Mouse (Mus musculus) lung, postnatal 0 days (tissue): ENCODE measurements around the gene Trpm8.

ENCODE experiments used
- CTCF ChIP-seq: IDR thresholded peaks from 2 replicates; pipeline ENCODE4 v1.5.1; 2016; ENCODE audit warnings: antibody characterized with exemption, mild to moderate bottlenecking
- EP300 ChIP-seq: IDR thresholded peaks from 2 replicates; pipeline ENCODE4 v1.6.1; 2016; ENCODE audit warnings: antibody characterized with exemption, mild to moderate bottlenecking, control low read depth

GRCm38 (mm10) chr1:88302057-88302740, 24.7 kb downstream of the Trpm8 start:
- no peak for TF ChIP-seq CTCF
- no peak for TF ChIP-seq EP300
